Mouse (Mus musculus): ENCODE data around the gene Lsamp.

Lsamp gene

GRCm38 (mm10) chr16:40656871-40657270 lies 672.7 kb downstream of the Lsamp start:
- no peak for DNase-seq (ENCODE audit: low spot score in 2 of 2)

GRCm38 (mm10) chr16:40685531-40685930 lies 701.4 kb downstream of the Lsamp start:
- no peak for DNase-seq (ENCODE audit: low spot score in 2 of 2)

DNA sequence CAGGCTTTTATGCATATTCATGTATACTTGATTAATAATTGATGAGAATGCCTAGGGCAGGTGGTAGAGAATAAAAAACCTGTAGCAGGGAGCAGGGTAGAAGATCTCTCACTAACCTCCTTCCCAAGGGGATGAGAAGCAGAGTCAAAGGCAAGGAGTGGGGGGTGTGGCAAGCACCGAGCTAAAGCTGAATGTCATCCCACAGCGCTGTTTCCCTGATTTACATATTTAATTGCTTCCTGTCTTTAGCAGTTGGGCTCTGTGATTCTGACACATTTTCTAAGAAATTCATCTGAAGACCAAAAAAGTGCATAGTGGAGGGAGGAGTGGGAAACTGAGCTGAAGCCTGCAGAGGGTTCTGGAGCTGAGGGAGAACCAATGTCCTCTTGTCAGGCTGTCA lies 708.1 kb downstream of the Lsamp start:
- peak in 1 of 2 experiments; percentile 10 for DNase-seq (ENCODE audit: low spot score in 2 of 2)

DNA sequence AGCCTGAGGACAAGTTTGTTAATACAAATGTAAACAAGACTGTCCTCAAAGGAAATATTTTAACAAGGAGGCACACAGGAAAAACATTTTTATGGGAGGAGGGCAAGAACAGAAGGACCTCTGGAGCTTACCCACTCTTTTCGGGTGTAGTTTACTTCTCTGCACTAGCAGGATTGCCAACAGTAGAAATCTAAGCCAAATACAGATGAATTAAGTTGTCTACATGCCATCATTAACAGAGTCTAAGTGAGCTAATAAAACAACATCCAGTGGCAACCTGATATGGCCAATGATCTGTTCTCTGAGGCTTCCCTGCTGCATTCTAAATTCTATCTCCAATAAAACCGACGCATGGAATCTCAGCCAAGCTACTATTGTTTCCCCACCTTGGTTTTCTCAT lies 713.1 kb downstream of the Lsamp start:
- no peak for DNase-seq (ENCODE audit: low spot score in 2 of 2)

DNA sequence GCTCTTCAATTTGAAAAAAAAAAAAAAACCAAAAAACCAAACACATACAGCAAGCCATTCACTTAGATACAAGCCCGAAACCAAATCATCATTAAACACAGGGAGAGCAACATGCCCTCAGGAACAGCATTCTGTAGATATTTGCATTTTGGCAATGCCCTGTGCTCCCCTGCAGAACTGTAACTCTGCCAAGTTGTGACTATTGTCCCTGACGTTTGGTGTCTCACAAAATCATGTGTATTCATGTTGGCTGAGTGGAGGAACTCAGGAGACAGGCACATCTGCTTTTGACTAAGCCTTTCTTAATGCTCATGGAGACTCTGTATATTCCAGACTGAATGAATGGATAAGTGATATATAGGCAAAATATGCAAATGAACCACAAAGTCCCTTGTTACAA lies 724.4 kb downstream of the Lsamp start:
- DNase-seq (ENCODE audit: low spot score in 2 of 2): no peak

DNA sequence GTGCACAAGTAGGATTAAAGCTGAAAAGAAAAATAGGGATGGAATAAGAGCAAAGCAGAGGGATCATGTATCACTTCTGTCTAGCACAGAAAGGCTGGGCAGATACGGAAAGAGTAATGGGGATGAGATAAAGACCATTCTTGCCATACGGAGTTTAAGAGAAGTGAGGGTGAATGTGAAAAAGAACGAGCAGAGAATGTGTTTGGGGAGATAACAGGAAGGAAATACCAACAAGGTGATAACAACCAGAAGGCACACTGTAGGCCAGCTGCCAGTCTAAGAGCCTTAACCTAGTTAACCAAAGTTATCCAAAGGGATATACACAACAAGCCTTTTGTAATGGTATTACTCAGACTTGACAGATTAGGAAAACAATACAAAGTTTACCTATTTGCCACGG lies 725.4 kb downstream of the Lsamp start:
- no peak for DNase-seq (ENCODE audit: low spot score in 2 of 2)

GRCm38 (mm10) chr16:40710068-40710467 lies 725.9 kb downstream of the Lsamp start:
- DNase-seq (ENCODE audit: low spot score in 2 of 2): no peak

- no peak for DNase-seq (ENCODE audit: low spot score in 2 of 2)
Observed at GRCm38 (mm10) chr16:40710491-40710890, 726.3 kb downstream of the Lsamp start.

- DNase-seq (ENCODE audit: low spot score in 2 of 2): no peak
Observed at GRCm38 (mm10) chr16:40713725-40714124, 729.6 kb downstream of the Lsamp start.

DNA sequence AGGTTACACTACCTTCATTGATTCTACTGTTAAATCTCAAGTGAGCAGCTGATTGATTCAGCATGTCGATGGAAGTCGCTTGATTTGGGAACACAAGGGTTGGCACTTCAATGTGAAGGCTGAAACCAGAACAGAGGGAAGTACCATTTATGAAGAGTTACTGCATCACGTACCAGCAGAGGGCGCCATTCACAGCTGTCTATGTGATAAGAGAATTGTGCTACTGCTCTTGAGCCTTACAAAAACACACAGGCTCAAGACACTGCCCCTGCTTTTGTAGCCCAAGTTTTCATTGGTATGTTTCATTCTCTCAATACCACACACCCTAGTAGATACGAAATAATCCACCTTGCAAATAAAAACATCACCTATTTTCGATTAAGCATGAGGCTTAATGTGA lies 754.9 kb downstream of the Lsamp start:
- peak in 1 of 2 experiments; percentile 41 for DNase-seq (ENCODE audit: low spot score in 2 of 2)

GRCm38 (mm10) chr16:40739771-40740170 lies 755.6 kb downstream of the Lsamp start:
- DNase-seq (ENCODE audit: low spot score in 2 of 2): no peak

DNA sequence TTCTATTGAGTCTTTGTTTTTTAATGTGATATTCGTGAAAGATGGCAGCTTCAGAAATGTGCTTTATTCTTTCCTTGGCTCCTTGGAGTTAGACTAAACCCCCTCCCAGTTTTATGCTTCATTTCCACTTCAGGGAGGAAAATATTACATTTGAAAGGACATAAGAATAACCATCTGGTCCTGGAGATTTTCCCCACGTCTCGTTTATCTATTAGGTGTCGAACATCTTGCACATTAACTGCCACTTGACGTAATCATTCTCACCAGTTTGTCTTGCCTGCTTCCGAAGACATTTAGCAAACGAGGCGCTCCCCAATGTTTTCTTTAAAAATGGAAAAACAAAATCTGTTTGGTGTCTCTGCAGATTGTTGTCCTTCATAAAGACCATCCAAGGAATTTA lies 756.1 kb downstream of the Lsamp start:
- DNase-seq (ENCODE audit: low spot score in 2 of 2): no peak

GRCm38 (mm10) chr16:40827191-40827590 lies 843.0 kb downstream of the Lsamp start:
- DNase-seq (ENCODE audit: low spot score in 2 of 2): no peak

DNA sequence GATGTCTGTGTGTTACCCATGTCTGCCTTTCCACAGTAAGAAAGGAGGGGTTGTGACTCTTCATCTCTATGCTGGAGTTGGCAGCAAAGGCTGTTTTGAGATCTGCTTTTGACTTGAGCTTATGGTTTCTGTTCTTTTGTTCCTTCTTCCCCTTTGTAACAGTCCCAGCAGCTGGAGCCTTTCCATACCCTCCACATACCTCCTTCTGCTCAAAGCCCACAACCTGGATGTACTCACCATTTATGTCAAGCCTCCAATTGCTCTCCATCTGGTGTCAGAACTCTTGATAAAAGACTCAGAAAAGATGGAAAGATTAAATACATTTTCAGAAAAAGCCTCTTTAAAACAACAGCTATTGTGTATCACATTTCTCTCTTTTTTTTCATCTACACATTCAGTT lies 847.4 kb downstream of the Lsamp start:
- DNase-seq (ENCODE audit: low spot score in 2 of 2): no peak

DNA sequence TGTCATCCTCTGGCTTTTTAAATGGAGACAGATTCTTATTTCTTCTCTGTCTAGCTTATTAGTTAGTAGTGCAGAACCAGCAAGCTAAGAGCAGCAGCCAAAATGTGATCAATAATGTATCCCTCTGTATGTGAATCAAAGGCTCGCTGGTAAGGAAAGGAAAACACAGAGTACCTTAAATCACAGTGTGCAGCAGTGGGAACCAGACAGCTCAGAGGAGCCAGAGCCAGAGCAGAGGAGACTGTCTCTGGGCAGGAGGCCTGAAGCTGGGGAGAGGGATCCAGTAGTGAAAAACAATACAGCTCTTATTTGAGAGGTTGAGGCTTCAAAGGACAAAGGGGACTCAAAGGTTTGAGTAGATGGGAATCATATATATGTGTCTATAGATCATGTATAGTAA lies 857.6 kb downstream of the Lsamp start:
- DNase-seq (ENCODE audit: low spot score in 2 of 2): no peak

DNA sequence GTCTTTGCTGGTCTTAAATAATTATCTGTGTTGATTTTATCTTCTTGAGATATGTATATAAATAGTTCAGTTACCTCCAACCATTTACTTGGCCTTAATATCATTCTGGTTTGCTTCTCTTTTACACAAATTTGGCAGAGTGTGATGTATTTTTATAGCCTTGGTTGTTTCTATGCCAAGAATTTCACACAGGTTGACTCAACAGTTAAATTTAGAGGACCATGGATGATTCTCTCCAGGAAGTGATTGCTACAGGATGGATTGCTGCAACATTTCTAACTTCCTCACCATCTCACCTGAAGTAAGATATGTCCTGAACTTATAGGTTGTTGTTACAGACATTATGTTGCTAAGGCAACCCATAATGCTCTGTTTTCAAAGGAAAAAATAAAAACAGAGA lies 882.6 kb downstream of the Lsamp start:
- no peak for DNase-seq (ENCODE audit: low spot score in 2 of 2)

DNA sequence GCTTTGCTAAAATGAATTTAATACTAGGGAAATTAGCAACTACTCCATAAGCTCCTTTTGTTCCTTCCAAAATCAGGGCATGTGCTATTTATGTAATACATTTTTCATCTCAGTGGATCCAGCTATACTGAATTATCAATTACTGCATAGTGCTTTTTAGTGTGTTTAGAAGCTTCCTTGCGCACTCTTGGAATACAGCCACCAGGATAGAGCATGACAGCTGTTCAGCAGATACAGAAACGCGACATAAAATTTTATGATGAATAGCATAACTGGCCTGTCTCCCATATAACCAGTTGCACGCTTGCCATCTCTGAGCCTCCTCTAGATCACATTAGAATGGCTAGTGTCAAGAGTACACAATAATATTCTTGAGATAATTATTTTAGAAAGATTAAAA lies 894.1 kb downstream of the Lsamp start:
- no peak for DNase-seq (ENCODE audit: low spot score in 2 of 2)

GRCm38 (mm10) chr16:40881942-40882341 lies 897.8 kb downstream of the Lsamp start:
- no peak for DNase-seq (ENCODE audit: low spot score in 2 of 2)

DNA sequence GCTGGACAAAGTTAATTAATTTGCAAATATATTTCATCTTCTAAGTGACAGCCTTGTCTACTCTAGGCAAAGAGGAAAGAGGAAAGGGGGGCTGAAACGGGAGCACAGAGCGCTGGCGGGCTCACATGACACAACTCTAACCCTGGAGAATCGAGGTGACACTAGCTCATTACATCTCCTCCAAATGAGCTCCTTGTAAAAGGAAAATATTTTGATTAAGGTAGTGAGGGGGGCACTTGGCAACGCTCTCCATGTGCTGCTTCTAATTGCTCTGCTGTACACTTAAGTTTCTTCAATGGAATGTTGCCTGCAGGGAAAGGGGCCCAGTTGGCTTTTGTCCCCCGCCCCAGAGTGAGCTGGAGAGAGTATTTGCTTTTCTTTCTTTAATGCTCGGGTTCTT lies 907.2 kb downstream of the Lsamp start:
- no peak for DNase-seq (ENCODE audit: low spot score in 2 of 2)

GRCm38 (mm10) chr16:40897768-40898327 lies 913.7 kb downstream of the Lsamp start:
- no peak for DNase-seq (ENCODE audit: low spot score in 2 of 2)

- DNase-seq (ENCODE audit: low spot score in 2 of 2): no peak
Observed at GRCm38 (mm10) chr16:40907892-40908291, 923.7 kb downstream of the Lsamp start.

DNA sequence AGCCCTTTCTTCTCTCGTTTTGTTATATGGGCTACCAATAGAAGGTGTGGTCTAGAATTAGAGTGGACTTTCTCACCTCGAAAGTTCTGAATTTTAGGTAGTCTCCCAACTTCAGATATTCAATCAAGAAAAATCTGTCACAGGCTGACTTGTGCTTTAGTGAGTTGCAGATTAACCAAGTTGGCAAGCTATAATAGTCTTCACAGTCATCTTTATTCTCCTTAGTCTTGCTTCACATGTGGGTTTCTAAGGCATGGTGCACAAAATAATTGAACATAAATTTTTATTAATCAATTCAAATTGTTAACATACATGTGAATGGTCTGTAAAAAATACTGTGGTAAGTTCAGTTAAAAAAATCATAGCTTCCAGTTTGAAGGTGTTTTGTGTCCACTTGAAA lies 930.0 kb downstream of the Lsamp start:
- DNase-seq (ENCODE audit: low spot score in 2 of 2): no peak

DNA sequence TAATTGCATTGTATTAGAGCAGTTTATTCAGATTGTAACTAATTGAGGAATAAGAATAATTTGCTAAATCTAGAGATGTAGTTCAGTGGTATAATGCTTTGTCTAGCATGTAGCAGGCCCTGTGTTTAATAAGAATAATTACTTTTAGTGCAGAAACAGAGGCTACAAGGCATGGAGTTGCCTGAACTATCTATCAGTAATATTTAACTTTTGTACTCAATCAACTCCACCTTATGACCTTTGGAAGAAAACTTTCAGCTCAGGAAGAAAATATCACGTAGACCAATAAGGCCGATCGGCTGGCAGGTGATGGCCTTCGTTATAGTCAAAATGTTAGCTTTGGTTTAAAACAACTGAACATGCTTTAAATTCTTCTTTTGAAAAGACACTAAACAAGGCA lies 946.4 kb downstream of the Lsamp start:
- no peak for DNase-seq (ENCODE audit: low spot score in 2 of 2)

DNA sequence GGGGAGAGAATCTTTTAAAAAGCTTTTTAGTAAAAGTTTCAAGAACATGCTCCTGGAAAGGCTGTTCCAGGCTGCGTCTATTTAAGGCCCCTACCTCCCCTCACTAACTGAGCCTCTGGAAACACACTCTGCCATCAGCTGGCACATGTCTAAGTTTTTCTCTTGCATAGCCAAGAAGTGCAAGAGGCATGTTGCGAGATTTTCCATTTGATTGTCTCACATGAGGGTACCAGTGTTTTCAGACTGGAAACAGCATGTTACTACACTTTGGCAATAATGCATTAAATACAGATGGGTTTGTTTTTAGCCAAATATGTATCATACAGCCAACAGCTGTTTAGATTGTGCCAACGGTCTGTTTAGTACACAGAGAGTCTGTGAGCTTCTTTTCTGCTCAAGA lies 958.1 kb downstream of the Lsamp start:
- DNase-seq (ENCODE audit: low spot score in 2 of 2): no peak

DNA sequence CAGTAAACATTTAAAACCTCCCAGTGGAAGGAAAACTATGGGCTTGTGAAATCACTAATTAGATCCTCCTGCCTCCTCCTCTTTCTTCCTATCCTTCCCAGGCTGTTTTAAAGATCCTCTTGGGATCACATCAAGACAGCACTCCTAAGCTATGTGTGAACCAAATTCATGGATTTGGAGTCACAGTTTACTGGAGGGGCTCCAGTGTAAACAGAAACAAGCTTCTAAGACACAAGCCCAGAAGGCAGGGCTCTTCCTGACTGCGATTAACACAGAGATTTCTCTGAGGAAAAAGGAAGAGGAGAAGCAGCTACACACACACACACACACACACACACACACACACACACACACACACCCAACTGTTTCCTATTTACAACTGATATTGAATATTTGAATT lies 961.7 kb downstream of the Lsamp start:
- no peak for DNase-seq (ENCODE audit: low spot score in 2 of 2)

All from frontal cortex, postnatal 10 days (tissue).